ENCODE assay signal across 26 mouse cellular contexts in the genomic region with DNA sequence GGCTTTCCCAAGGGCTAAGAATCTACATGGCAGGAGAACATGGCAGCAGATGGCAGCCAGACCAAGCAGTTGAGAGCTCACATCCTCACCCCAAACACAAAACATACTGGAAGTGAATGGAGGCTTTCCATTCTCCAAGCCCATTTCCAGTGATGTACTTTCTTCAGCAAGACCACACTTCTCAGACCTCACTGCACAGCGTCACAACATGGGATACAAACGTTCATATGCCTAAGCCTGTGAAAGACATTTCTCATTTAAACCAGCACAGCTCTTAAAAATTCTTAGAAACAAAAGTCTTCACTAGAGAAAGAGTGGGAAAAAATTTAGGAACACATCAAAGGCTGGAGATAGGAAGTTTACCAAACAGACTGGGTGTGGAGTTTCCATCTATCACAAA.
DNase-seq lines count a peak whose midpoint lies in the region; ATAC-seq lines count a peak whose summit lies in the region.
"Had no signal": no experiment of that assay in that cellular context is flagged by ENCODE, and none has a peak within 500 bp of the region (broad histone marks: within the 10 kb centered on the region; RNA-seq: fewer than 3 reads in every experiment).

No protein-coding gene starts in this region.

- peaks cover 2% of the 10 kb centered on the region; the same call in 1 of the 2 replicates for H3K27me3 ChIP-seq in hindbrain, embryonic 11.5 days (ENCODE audit: control insufficient read depth, insufficient read depth, low read length)
- H3K27me3 ChIP-seq in hindbrain, embryonic 12.5 days, result peaks cover 9% of the 10 kb centered on the region
- H3K27me3 ChIP-seq in midbrain, embryonic 11.5 days (ENCODE audit: control insufficient read depth, insufficient read depth, low read length), result no peaks in the 10 kb centered on the region; the same call in 1 of the 2 replicates
- H3K27me3 ChIP-seq in midbrain, embryonic 10.5 days (ENCODE audit: low read depth, poor library complexity, severe bottlenecking), result peaks cover 78% of the 10 kb centered on the region
- H3K27me3 ChIP-seq: CH12.LX; embryonic facial prominence, embryonic 13.5 days; embryonic facial prominence, embryonic 15.5 days; forebrain, embryonic 12.5 days had no signal

- no peak for ATAC-seq in hindbrain, embryonic 11.5 days (ENCODE audit: low FRiP score)
- ATAC-seq in hindbrain, embryonic 12.5 days (ENCODE audit: low FRiP score), result no peak
- ATAC-seq in midbrain, embryonic 11.5 days (ENCODE audit: low FRiP score), result no peak
- ATAC-seq: CD4-positive, CD25-positive, alpha-beta regulatory T cell, adult 4 months; forebrain, embryonic 16.5 days; Patski had no signal

- H3K4me2 ChIP-seq in hindbrain, embryonic 11.5 days (replicated peaks; ENCODE audit: low read depth, low read length), result no peak overlapping the region
- H3K4me2 ChIP-seq in hindbrain, embryonic 12.5 days (replicated peaks), result no peak overlapping the region
- no peak overlapping the region for H3K4me2 ChIP-seq in midbrain, embryonic 11.5 days
- H3K4me2 ChIP-seq: embryonic facial prominence, embryonic 13.5 days; embryonic facial prominence, embryonic 15.5 days; forebrain, embryonic 12.5 days had no signal

- H3K4me1 ChIP-seq in hindbrain, embryonic 11.5 days (replicated peaks; ENCODE audit: control insufficient read depth, insufficient read depth, low read length), result no peaks in the 10 kb centered on the region
- no peaks in the 10 kb centered on the region for H3K4me1 ChIP-seq in hindbrain, embryonic 12.5 days
- H3K4me1 ChIP-seq in midbrain, embryonic 11.5 days (ENCODE audit: control insufficient read depth, insufficient read depth, low read length), result no peaks in the 10 kb centered on the region
- peaks cover 32% of the 10 kb centered on the region for H3K4me1 ChIP-seq in midbrain, embryonic 10.5 days

- H3K9me3 ChIP-seq in hindbrain, embryonic 11.5 days (ENCODE audit: control insufficient read depth, low read length), result no peaks in the 10 kb centered on the region
- no peaks in the 10 kb centered on the region for H3K9me3 ChIP-seq in hindbrain, embryonic 12.5 days (replicated peaks)
- H3K9me3 ChIP-seq in midbrain, embryonic 11.5 days (ENCODE audit: control insufficient read depth, low read length), result no peaks in the 10 kb centered on the region
- H3K9me3 ChIP-seq in midbrain, embryonic 10.5 days (replicated peaks), result peaks cover 7% of the 10 kb centered on the region; the same call in 1 of the 2 replicates
- H3K9me3 ChIP-seq: embryonic facial prominence, embryonic 13.5 days; embryonic facial prominence, embryonic 15.5 days; forebrain, embryonic 10.5 days; forebrain, embryonic 12.5 days; G1E had no signal

- 67% methylated on average over 2 of the region's 2 CpGs for WGBS in hindbrain, embryonic 11.5 days
- 48% methylated on average over 2 of the region's 2 CpGs for WGBS in hindbrain, embryonic 12.5 days
- 70% methylated on average over 2 of the region's 2 CpGs for WGBS in midbrain, embryonic 11.5 days
- WGBS in midbrain, embryonic 10.5 days, result 80% methylated on average over 2 of the region's 2 CpGs

- no peaks in the 10 kb centered on the region for H3K36me3 ChIP-seq in hindbrain, embryonic 11.5 days (ENCODE audit: control insufficient read depth, insufficient read depth, low read length)
- no peaks in the 10 kb centered on the region for H3K36me3 ChIP-seq in hindbrain, embryonic 12.5 days
- no peaks in the 10 kb centered on the region for H3K36me3 ChIP-seq in midbrain, embryonic 11.5 days (ENCODE audit: control insufficient read depth, insufficient read depth, low read length)
- no peaks in the 10 kb centered on the region for H3K36me3 ChIP-seq in midbrain, embryonic 10.5 days
- H3K36me3 ChIP-seq: embryonic facial prominence, embryonic 13.5 days; embryonic facial prominence, embryonic 15.5 days; forebrain, embryonic 10.5 days; forebrain, embryonic 12.5 days; G1E had no signal

- H3K4me3 ChIP-seq in hindbrain, embryonic 11.5 days (ENCODE audit: low read depth, low read length), result no peak overlapping the region
- H3K4me3 ChIP-seq in hindbrain, embryonic 12.5 days, result no peak overlapping the region
- H3K4me3 ChIP-seq in midbrain, embryonic 11.5 days (ENCODE audit: low read depth, low read length), result no peak overlapping the region
- H3K4me3 ChIP-seq in midbrain, embryonic 10.5 days, result no peak overlapping the region
- H3K4me3 ChIP-seq: embryonic facial prominence, embryonic 13.5 days; embryonic facial prominence, embryonic 15.5 days; erythroblast, embryonic 14.5 days; forebrain, embryonic 10.5 days; forebrain, embryonic 12.5 days had no signal

- peak; percentile 19 for DNase-seq in embryo, embryonic 10.5 days (ENCODE audit: low spot score)
- no peak for DNase-seq in embryo, embryonic 10 days (ENCODE audit: low spot score)
- peak; percentile 20 for DNase-seq in hindbrain, embryonic 11.5 days (ENCODE audit: low spot score)
- DNase-seq in midbrain, embryonic 11.5 days (ENCODE audit: low spot score, missing footprints), result peak; percentile 81
- DNase-seq in midbrain, embryonic 10.5 days (ENCODE audit: low spot score), result no peak
- DNase-seq: adrenal gland, adult 2 months; adrenal gland, postnatal 10 days; adrenal gland, postnatal 25 days; B cell, adult 2 months; cerebellum, adult 11 months; cerebellum, adult 18-20 months; cerebellum, adult 8-10 months; cerebellum, adult 9-11 months; cerebellum, postnatal 14 days; cerebellum, postnatal 36 days had no signal

- H3K9ac ChIP-seq in hindbrain, embryonic 11.5 days (ENCODE audit: low read depth, low read length), result no peak overlapping the region
- no peak overlapping the region for H3K9ac ChIP-seq in hindbrain, embryonic 12.5 days
- H3K9ac ChIP-seq in midbrain, embryonic 11.5 days (ENCODE audit: low read length), result no peak overlapping the region
- H3K9ac ChIP-seq: embryonic facial prominence, embryonic 13.5 days; embryonic facial prominence, embryonic 15.5 days; forebrain, embryonic 12.5 days had no signal

- no peak overlapping the region for H3K27ac ChIP-seq in hindbrain, embryonic 11.5 days (ENCODE audit: low read depth, low read length)
- no peak overlapping the region for H3K27ac ChIP-seq in hindbrain, embryonic 12.5 days
- H3K27ac ChIP-seq in midbrain, embryonic 11.5 days (ENCODE audit: low read depth, low read length), result no peak overlapping the region
- H3K27ac ChIP-seq in midbrain, embryonic 10.5 days (replicated peaks), result no peak overlapping the region
- H3K27ac ChIP-seq: embryonic facial prominence, embryonic 13.5 days; embryonic facial prominence, embryonic 15.5 days; forebrain, embryonic 10.5 days; forebrain, embryonic 12.5 days had no signal

Comparison
In these comparisons a context has a peak if more than half of its experiments do, and no peak if none do; other contexts are left out.
1. DNase-seq: peak in embryo, embryonic 10.5 days (single experiment), hindbrain, embryonic 11.5 days (single experiment) and midbrain, embryonic 11.5 days (single experiment); none in embryo, embryonic 10 days (single experiment) and midbrain, embryonic 10.5 days (single experiment).